Mouse (Mus musculus) C2C12 (cell line): ENCODE data around the gene Lrp1. TPM values are rescaled to one million over a fixed set of nuclear protein-coding genes. Genes with fewer than 3 reads are reported as not detected.

Source experiments
- H3K27me3 ChIP-seq: one replicate; pipeline ENCODE4 v1.6.1; 2011; ENCODE audit not compliant: control insufficient read depth, insufficient read depth, insufficient read length
- H3K36me3 ChIP-seq: one replicate; pipeline ENCODE4 v1.6.1; 2011; ENCODE audit not compliant: control insufficient read depth, insufficient read depth
- H3K4me3 ChIP-seq: one replicate; pipeline ENCODE4 v1.5.1; 2011; ENCODE audit warnings: mild to moderate bottlenecking, control low read depth; ENCODE audit not compliant: poor library complexity, insufficient read depth, severe bottlenecking
- H3K79me2 ChIP-seq: one replicate; pipeline ENCODE4 v1.6.1; 2011; ENCODE audit not compliant: control insufficient read depth, insufficient read depth
- H3K79me3 ChIP-seq: one replicate; pipeline ENCODE4 v1.6.1; 2011; ENCODE audit warnings: low read depth, control low read depth
- H3ac ChIP-seq: one replicate; pipeline ENCODE3; 2011; ENCODE audit warnings: low read depth; ENCODE audit not compliant: control insufficient read depth, insufficient read length
- CEBPB ChIP-seq: IDR thresholded peaks from one replicate; pipeline ENCODE4 v1.6.1; 2011; ENCODE audit warnings: low read depth, mild to moderate bottlenecking, control low read depth, moderate library complexity
- CTCF ChIP-seq: IDR thresholded peaks from one replicate; pipeline ENCODE4 v1.5.1; 2011; ENCODE audit not compliant: control insufficient read depth, insufficient read depth, insufficient read length
- FOSL1 ChIP-seq: IDR thresholded peaks from one replicate; pipeline ENCODE4 v1.8.0; 2011; ENCODE audit warnings: mild to moderate bottlenecking, low read length; ENCODE audit not compliant: poor library complexity, insufficient read depth, severe bottlenecking
- MAX ChIP-seq: IDR thresholded peaks from one replicate; pipeline ENCODE4 v1.6.1; 2011; ENCODE audit warnings: mild to moderate bottlenecking, control low read depth
- MYOD1 ChIP-seq: IDR thresholded peaks from one replicate; pipeline ENCODE4 v1.6.1; 2011; ENCODE audit warnings: low read depth; ENCODE audit not compliant: control insufficient read depth, insufficient read length
- MYOG ChIP-seq: IDR thresholded peaks from one replicate; pipeline ENCODE4 v1.6.1; 2011; ENCODE audit not compliant: control insufficient read depth, insufficient read length; ENCODE audit errors: extremely low read depth
- USF1 ChIP-seq: IDR thresholded peaks from one replicate; pipeline ENCODE4 v1.6.1; 2011; ENCODE audit warnings: low read depth, mild to moderate bottlenecking, control low read depth, moderate library complexity
- polyA plus RNA-seq: library from polyadenylated mRNA; unstranded; fragments of >200 nt; fragmentation: generic; extraction: Trizol; gene quantifications from one replicate; pipeline ENCODE4 v1.2.1, GENCODE M21; 2012; ENCODE audit warnings: missing spikeins

Lrp1 gene
- polyA plus RNA-seq, 1 experiment = 190 TPM

GRCm38 (mm10) chr10:127641861-127642771 is 21.2 kb upstream of the Lrp1 start:
- no peak for TF ChIP-seq CEBPB
- TF ChIP-seq CTCF = peak; percentile 86
- H3ac ChIP-seq = no peak overlapping the region
- no peak overlapping the region for H3K4me3 ChIP-seq
- H3K79me2 ChIP-seq = no peaks in the 10 kb centered on the region
- H3K36me3 ChIP-seq = no peaks in the 10 kb centered on the region
- H3K79me3 ChIP-seq = no peaks in the 10 kb centered on the region
- H3K27me3 ChIP-seq = no peaks in the 10 kb centered on the region

GRCm38 (mm10) chr10:127640421-127640820 is 19.5 kb upstream of the Lrp1 start:
- Histone ChIP-seq H3K4me3 (no peak overlapping the region), H3K79me3 (no peaks in the 10 kb centered on the region), H3ac (no peak overlapping the region), H3K79me2 (no peaks in the 10 kb centered on the region), H3K27me3 (no peaks in the 10 kb centered on the region), H3K36me3 (no peaks in the 10 kb centered on the region)
- no peak for TF ChIP-seq CTCF
- no peak for TF ChIP-seq MAX
- no peak for TF ChIP-seq MYOD1
- no peak for TF ChIP-seq MYOG
- no peak for TF ChIP-seq FOSL1
- TF ChIP-seq USF1 = no peak
- no peak for TF ChIP-seq CEBPB

GRCm38 (mm10) chr10:127632668-127633271 is 11.8 kb upstream of the Lrp1 start:
- no peaks in the 10 kb centered on the region for H3K79me2 ChIP-seq
- H3K79me3 ChIP-seq = no peaks in the 10 kb centered on the region
- TF ChIP-seq CEBPB (no peak), FOSL1 (no peak)
- no peak overlapping the region for H3K4me3 ChIP-seq
- H3K27me3 ChIP-seq = no peaks in the 10 kb centered on the region
- H3ac ChIP-seq = no peak overlapping the region
- no peaks in the 10 kb centered on the region for H3K36me3 ChIP-seq

GRCm38 (mm10) chr10:127631261-127632214 is 10.6 kb upstream of the Lrp1 start:
- Histone ChIP-seq H3K36me3 (no peaks in the 10 kb centered on the region), H3K27me3 (no peaks in the 10 kb centered on the region), H3K79me2 (no peaks in the 10 kb centered on the region), H3ac (peak overlapping the region; percentile 24), H3K79me3 (no peaks in the 10 kb centered on the region), H3K4me3 (no peak overlapping the region)
- TF ChIP-seq CEBPB (peak; percentile 2), CTCF (no peak), USF1 (no peak), MYOD1 (peak; percentile 55)

GRCm38 (mm10) chr10:127626433-127626832 is 5.5 kb upstream of the Lrp1 start:
- H3K79me2 ChIP-seq = no peaks in the 10 kb centered on the region
- TF ChIP-seq MYOG (no peak), FOSL1 (no peak), CEBPB (no peak), MYOD1 (no peak), MAX (no peak), USF1 (no peak), CTCF (no peak)
- H3ac ChIP-seq = no peak overlapping the region
- H3K4me3 ChIP-seq = no peak overlapping the region
- no peaks in the 10 kb centered on the region for H3K27me3 ChIP-seq
- H3K36me3 ChIP-seq = no peaks in the 10 kb centered on the region
- H3K79me3 ChIP-seq = no peaks in the 10 kb centered on the region
